Mouse (Mus musculus) right cerebral cortex, adult 2 months (tissue): Measurements from ENCODE around the gene Rftn1.

ENCODE experiments used
- DNase-seq, 2 experiments: peaks; one replicate each; pipeline ENCODE4 v3.0.0; 2021 to 2022; ENCODE audit warnings: low spot score in 2 of 2

Gene Rftn1

GRCm38 (mm10) chr17:50094077-50094476 is 96.4 kb downstream of the Rftn1 start:
- no peak for DNase-seq

DNA sequence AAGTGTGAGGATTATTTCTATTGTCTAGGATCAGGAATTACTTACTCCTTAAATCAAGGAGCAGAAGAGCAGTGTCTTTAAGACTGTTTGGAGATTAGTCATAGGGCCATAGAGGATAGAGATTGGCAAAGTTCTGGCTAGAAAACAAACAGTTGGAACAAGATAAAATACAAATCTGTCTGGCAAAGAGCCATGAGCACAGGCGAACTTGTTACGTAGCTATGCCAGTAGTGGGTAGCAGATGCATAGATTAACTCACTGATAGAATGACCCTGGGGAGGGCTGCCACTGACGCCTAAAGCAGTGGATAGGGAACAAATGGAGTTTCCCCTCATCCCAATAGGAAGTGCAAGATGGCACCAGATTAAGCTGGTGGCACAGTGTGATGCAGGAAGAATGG is 97.1 kb downstream of the Rftn1 start:
- DNase-seq: no peak

DNA sequence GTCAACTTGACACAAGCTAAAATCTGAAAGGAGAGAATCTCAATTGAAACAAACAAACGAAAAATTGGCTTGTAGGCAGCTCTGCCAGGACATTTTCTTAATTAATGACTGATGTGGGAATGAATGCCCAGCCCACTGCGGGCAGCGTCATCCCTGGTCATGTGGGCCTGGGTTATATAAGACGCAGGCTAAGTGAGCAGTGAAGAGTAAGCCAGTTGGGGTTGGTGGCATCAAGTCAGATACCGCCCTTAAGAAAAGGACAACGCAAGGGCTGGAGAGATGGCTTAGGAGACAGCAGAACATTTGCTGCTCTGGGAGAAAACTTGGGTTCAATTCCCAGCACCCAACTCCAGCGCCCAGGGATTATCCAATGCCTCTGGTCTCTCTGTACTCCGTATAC is 97.6 kb downstream of the Rftn1 start:
- no peak for DNase-seq

DNA sequence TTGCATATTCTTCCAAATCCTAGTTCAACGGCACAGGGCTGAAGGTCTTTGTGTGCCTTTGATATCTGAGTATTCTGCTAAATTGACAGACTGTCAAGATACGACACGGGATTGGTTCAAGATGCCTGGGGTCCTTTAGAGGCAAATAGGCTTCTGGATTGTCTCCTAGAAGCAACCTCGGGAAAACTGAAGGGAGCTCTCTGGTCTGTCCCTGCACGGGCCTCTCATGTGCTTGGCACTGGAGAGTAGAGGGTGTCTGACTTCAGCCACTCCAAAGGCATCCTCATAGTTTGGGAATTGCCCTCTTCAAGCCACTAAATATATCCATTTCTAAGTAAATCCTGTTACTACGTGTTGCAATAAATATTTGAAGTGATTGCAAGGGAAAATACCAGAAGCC is 98.6 kb downstream of the Rftn1 start:
- DNase-seq: no peak

DNA sequence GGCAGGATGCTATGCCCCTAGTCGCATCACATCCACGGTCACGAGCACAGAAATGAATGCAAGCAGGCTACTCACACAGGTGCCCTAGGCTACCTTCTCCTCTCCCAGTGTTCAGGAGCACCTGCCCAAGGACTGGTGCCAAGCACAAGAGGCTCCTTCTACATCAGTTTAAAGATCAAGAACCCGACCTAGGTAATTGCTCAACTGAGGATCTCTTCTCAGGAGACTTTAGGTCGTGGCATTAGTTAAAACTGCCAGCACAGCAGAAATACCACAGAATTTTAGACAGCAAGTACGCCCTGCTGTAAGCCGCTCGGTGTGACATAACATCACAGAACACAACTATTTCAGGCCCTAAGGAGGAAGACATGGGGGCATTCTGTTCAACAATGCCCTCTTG is 100.7 kb downstream of the Rftn1 start:
- DNase-seq: no peak

- DNase-seq: no peak
Measured at GRCm38 (mm10) chr17:50088054-50088453, 102.4 kb downstream of the Rftn1 start.

DNA sequence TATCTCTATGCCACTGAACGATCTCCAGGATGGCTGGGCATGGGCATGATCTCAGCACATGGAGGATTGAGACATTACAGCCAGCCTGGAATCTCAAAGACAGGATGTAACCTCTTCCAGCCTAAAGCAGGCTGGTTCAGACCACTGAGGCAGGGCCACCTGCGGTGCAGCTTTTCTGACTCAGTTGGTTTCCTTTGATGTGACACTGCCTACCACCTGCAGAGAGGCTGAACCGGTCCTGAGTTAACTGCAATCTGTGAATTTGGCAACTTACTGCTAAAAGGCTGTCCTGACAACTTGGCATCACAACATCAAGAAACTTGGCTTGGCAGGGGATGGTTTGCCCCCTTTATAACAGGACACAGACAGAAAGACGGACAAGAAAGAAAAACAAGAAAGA is 103.6 kb downstream of the Rftn1 start:
- no peak for DNase-seq

DNA sequence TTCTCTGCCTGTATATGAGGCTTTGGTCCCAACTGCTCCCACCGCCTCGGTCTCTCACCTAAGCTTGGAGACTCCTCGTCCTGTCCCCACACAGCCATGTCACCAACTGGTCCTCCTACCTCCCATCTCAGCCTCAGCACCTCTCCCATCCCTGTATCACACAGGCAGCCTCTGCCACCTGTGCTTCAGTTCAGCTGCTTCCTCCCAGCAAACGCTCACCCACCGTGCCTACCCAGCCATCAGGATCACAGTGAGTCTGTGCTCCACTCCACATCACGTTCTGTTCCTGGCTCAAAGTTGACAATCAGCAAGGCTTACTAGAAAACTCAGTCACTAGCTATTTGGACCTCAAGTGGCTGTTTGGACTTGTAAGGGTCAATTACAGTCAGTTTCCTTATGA is 105.8 kb downstream of the Rftn1 start:
- DNase-seq: no peak

GRCm38 (mm10) chr17:50083937-50084336 is 106.5 kb downstream of the Rftn1 start:
- DNase-seq: no peak

DNA sequence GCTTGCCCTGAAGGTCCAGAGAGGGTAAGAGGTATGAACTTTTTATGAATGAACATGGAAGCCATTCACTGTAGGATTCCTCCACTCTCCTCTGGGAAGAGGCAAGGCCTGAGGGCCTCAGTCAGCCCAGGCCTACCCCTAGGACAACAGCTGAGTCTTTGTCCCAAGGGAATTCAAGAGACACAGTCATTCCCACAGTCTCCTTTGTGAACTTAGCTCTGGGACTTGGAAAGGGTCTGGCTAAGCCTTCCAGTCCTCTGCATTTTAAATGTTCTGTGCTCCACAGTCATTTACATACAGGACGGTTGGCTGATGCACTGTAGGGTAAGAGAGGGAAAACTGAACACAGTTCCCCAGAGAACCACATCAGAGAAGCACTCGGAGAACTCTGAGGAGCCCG is 107.5 kb downstream of the Rftn1 start:
- no peak for DNase-seq

GRCm38 (mm10) chr17:50081647-50082046 is 108.8 kb downstream of the Rftn1 start:
- DNase-seq: no peak

- no peak for DNase-seq
Measured at GRCm38 (mm10) chr17:50080991-50081390, 109.5 kb downstream of the Rftn1 start.

DNA sequence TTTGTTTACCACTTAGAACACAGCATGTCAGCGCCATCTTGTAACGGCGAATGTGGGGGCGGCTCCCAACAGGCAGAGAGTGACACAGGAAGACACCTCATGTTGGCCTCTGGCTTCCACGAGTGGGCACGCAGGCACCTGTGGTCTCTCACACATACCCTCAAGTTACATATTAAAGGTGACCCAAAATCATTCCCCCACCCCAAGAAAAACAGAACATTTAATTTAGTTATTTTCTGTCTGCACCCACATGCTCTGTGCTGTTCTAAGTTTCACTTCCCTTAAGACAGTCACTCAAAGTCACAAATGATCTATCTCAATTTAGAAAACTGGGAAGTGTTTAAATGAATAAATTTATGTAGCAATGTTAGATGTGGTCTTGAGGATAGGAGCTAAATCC is 111.7 kb downstream of the Rftn1 start:
- no peak for DNase-seq

DNA sequence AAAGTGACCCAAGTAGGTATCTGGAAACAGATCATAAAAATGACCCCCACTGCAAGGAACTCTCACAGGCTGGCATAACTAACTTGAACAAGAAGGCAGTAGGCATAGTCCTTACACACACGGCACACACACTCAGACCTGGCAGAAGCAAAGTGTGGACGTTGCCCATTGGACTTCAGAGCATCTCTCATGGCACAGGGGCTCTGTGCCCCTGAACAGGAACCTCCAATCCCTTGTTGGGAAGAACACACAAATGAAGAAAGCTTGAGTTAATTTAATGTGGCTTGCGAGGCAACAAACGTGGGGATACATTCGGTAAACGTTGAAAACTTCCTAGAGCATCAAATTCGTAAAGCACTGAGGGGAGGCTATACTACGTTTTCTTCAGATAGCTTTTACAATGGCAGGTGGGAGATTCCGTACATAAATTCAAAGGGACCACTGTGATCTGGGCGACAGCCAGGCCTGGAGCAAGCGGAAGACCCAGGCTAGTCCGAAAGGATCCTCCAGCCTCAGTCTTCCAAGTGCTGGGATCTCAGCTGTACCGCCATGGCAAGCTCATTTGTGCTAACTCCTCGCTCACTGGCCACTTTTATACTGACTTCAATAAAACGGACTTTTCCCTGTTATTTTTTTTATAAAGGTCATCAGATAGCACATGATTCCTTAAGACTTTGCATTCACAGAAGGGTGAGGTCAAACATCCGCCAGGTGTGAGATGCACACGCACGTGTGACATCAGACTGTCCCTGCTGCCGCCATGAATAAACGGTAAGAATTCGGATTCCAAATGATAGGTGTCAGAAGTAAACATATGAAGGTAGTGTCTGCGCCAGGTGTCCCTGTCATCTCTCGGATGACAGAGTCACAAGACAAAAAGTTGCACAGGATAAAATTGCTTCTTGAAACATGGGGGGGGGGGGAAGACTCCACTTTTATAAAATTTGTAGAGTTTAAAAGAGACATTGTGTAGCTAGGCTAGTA is 117.2 kb downstream of the Rftn1 start:
- DNase-seq: no peak

- no peak for DNase-seq
Measured at GRCm38 (mm10) chr17:50071602-50071988, 118.9 kb downstream of the Rftn1 start.

- no peak for DNase-seq
Measured at GRCm38 (mm10) chr17:50070822-50071601, 119.5 kb downstream of the Rftn1 start.

DNA sequence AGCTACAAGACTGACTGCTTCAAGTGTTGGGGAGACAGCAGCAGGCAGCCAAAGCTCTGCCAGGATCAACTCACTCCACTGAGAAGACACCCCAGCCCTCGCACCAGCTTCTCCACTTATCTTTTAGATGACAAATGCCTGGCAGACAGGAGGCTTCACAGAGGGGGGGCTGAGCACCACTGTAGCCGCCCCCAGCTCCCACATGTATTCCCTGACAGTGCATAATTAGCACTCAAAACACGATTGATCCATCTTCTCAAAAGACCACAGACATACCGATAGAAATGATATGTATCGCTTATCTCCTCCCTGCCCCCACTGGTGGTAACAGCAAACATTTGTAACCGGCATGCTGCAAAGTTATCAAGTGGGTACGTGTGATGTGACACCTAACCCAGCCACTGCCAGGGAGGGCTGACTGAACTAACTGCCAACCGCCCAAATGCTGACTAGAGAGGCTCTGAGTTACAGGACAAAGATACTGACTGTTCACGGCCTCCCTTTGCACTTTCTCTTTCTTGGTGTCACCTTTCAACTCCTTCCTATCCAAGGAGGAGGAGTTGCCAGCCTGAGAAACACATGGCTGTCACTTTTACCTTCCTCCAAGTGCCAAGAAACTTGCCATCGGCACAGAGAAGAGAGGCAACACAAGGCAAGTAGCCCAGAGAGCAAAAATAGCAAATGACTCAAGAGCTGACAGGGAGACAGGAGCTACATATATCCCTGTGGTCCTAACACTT is 120.4 kb downstream of the Rftn1 start:
- DNase-seq: peak; percentile 67 to 75

DNA sequence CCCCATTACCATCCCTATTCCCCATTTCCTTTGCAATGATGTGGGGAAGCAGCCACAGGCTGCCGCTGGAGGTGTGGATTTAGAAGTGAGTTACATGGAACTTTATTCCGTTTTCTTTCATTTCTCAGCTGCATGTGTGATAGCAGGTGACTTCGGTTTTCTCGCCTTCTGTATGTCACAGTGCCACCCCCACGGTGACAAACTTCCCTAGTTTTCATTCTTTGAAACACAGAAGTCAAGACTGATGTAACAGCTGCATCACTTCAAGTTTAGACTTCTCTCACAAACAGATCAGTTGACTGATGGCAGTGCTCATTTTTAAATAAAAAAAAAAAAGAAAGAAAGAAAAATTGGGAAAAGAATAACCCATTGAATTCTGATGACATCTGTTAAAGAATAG is 121.3 kb downstream of the Rftn1 start:
- peak; percentile 21 to 29 for DNase-seq

GRCm38 (mm10) chr17:50068681-50069138 is 121.8 kb downstream of the Rftn1 start:
- no peak for DNase-seq

GRCm38 (mm10) chr17:50067774-50068680 is 122.4 kb downstream of the Rftn1 start:
- no peak for DNase-seq
